Comparison of ENCODE assay signal across 8 mouse cellular contexts in the genomic region with DNA sequence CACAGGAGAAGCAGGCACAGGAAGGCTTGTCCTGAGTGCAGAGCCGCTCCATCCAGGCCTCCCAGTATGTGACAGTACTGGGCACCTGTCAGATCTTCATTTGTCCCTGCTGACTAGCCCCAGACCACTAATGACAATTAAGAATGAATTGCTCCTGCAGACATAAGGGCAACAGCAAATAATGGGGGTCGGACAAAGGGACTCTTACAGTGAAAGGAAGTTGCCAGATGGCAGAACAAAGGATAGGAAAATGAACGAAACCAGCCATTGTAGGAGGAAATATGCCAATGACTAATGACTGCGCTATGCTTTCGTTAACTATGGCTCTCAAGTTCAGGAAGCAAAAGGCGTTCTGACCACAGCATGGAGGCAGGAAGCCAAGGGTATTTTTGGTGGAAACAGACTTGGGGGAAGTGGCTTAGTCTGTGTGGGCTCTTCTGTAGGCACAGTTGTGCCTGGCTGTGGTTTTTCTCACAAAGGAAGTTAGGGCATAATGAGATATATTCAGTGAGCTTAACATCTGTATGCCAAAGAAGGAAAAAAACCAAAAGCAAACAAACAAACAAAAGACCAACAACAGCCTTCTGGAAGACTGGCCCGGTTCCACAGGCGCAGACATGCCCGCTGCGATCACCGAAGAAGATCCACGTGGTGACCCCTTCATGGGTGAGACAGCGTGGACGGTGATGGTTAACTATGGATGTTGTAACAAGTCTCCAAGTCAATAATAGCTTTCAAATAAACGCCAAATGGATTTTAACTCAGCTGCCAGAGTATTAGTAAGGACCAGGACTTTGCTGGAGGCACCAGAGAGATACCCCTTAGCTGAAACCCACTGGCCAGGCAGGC. TPM values are rescaled to one million over a fixed set of nuclear protein-coding genes. Genes with fewer than 3 reads are reported as not detected.
DNase-seq lines count a peak whose midpoint lies in the region; ATAC-seq lines count a peak whose summit lies in the region.

No protein-coding gene starts in this region.

- H3K4me1 ChIP-seq in heart, embryonic 12.5 days (replicated peaks), result peaks cover 20% of the 10 kb centered on the region
- peaks cover 88% of the 10 kb centered on the region for H3K4me1 ChIP-seq in megakaryocyte, embryonic 14.5 days
- peaks cover 17% of the 10 kb centered on the region for H3K4me1 ChIP-seq in stomach, embryonic 14.5 days (ENCODE audit: control insufficient read depth, insufficient read depth, low read length)

- 0 out of 2 replicates have a peak overlapping the region, but pooled peaks have one; percentile 13 for H3K4me2 ChIP-seq in heart, embryonic 12.5 days
- no peak overlapping the region for H3K4me2 ChIP-seq in stomach, embryonic 14.5 days (replicated peaks; ENCODE audit: low read depth, low read length)

- H3K36me3 ChIP-seq in heart, embryonic 12.5 days, result peaks cover 15% of the 10 kb centered on the region
- peaks cover 34% of the 10 kb centered on the region for H3K36me3 ChIP-seq in megakaryocyte, embryonic 14.5 days (replicated peaks; ENCODE audit: low read length)
- peaks cover 6% of the 10 kb centered on the region for H3K36me3 ChIP-seq in stomach, embryonic 14.5 days (ENCODE audit: control insufficient read depth, insufficient read depth, low read length)

- no peaks in the 10 kb centered on the region for H3K27me3 ChIP-seq in heart, embryonic 12.5 days (replicated peaks)
- H3K27me3 ChIP-seq in megakaryocyte, embryonic 14.5 days (replicated peaks), result no peaks in the 10 kb centered on the region
- H3K27me3 ChIP-seq in stomach, embryonic 14.5 days (ENCODE audit: control insufficient read depth, insufficient read depth, low read length), result no peaks in the 10 kb centered on the region

- WGBS in heart, embryonic 12.5 days, result 77% methylated on average over 15 of the region's 15 CpGs
- WGBS in stomach, embryonic 14.5 days, result 76% methylated on average over 15 of the region's 15 CpGs

- H3K9ac ChIP-seq in heart, embryonic 12.5 days, result no peak overlapping the region
- no peak overlapping the region for H3K9ac ChIP-seq in stomach, embryonic 14.5 days (replicated peaks; ENCODE audit: low read depth, low read length)

- H3K4me3 ChIP-seq in heart, embryonic 12.5 days, result no peak overlapping the region
- H3K4me3 ChIP-seq in megakaryocyte, embryonic 14.5 days (replicated peaks), result peak overlapping the region; percentile 89
- H3K4me3 ChIP-seq in stomach, embryonic 14.5 days (ENCODE audit: low read depth, low read length), result no peak overlapping the region

- DNase-seq in cerebellum, adult 11-12 months, result peak; percentile 23
- no peak for DNase-seq in cerebellum, postnatal 14 days
- peak; percentile 56 for DNase-seq in c-Kit-positive CD71-negative TER-119-negative erythroid progenitor cells, embryonic 14.5 days (ENCODE audit: low read depth)
- peak; percentile 58 for DNase-seq in kidney, postnatal 10 days

- H3K9me3 ChIP-seq in heart, embryonic 12.5 days (replicated peaks), result no peaks in the 10 kb centered on the region
- 0 out of 2 replicates have a peak, but pooled peaks cover 5% of the 10 kb centered on the region for H3K9me3 ChIP-seq in megakaryocyte, embryonic 14.5 days
- H3K9me3 ChIP-seq in stomach, embryonic 14.5 days (ENCODE audit: control insufficient read depth, low read depth, low read length), result no peaks in the 10 kb centered on the region

- peak overlapping the region; percentile 52 for H3K27ac ChIP-seq in heart, embryonic 12.5 days (ENCODE audit: poor library complexity, severe bottlenecking)
- peak overlapping the region; percentile 68; the same call in 1 of the 2 replicates for H3K27ac ChIP-seq in stomach, embryonic 14.5 days (ENCODE audit: low read length)

- 0 out of 2 replicates have a peak, but pooled peaks have one; percentile 12 for ATAC-seq in heart, embryonic 12.5 days (ENCODE audit: insufficient number of reproducible peaks, low FRiP score)
- ATAC-seq in stomach, embryonic 14.5 days (ENCODE audit: insufficient number of reproducible peaks, insufficient read depth, low FRiP score, low read depth), result no peak
- no peak for ATAC-seq in cerebellum, adult (ENCODE audit: insufficient number of reproducible peaks, low FRiP score, low TSS enrichment)

RNA-seq across cellular contexts. Expression of gene Hacl1, which starts 28.8 kb away (rescaled TPM):
- 7.9 and 13.2 TPM in 2 replicates for polyA plus RNA-seq in heart, embryonic 12.5 days (2016; fragmentation: Nextera tagmentation; extraction: Ambion mirVana)
- polyA plus RNA-seq in megakaryocyte, embryonic 14.5 days (2012; ENCODE audit: insufficient read depth, low replicate concordance), result 2.9 TPM in 1 of 2 replicates, not detected in the other
- 11.1 and 16.5 TPM in 2 replicates for polyA plus RNA-seq in stomach, embryonic 14.5 days (2014; fragmentation: Nextera tagmentation; extraction: Ambion mirVana)

RNA-seq across cellular contexts. Expression of gene Btd, which starts 29.0 kb away (rescaled TPM):
- polyA plus RNA-seq in heart, embryonic 12.5 days (2016; fragmentation: Nextera tagmentation; extraction: Ambion mirVana), result 23.1 and 27.8 TPM in 2 replicates
- 2.2 and 10.5 TPM in 2 replicates for polyA plus RNA-seq in megakaryocyte, embryonic 14.5 days (2012; ENCODE audit: insufficient read depth, low replicate concordance)
- 33.7 and 35.3 TPM in 2 replicates for polyA plus RNA-seq in stomach, embryonic 14.5 days (2014; fragmentation: Nextera tagmentation; extraction: Ambion mirVana)

RNA-seq across cellular contexts. Expression of gene Gm49387, which starts 29.2 kb away (rescaled TPM):
- 0.10 and 3.7 TPM in 2 replicates for polyA plus RNA-seq in heart, embryonic 12.5 days (2016; fragmentation: Nextera tagmentation; extraction: Ambion mirVana)
- not detected in 2 replicates for polyA plus RNA-seq in megakaryocyte, embryonic 14.5 days (2012; ENCODE audit: insufficient read depth, low replicate concordance)
- 2.8 TPM in 1 of 2 replicates, not detected in the other for polyA plus RNA-seq in stomach, embryonic 14.5 days (2014; fragmentation: Nextera tagmentation; extraction: Ambion mirVana)

Comparison
In these comparisons a context has a peak if more than half of its experiments do, and no peak if none do; other contexts are left out.
1. DNase-seq: peak in cerebellum, adult 11-12 months (single experiment), c-Kit-positive CD71-negative TER-119-negative erythroid progenitor cells, embryonic 14.5 days (single experiment) and kidney, postnatal 10 days (single experiment); none in cerebellum, postnatal 14 days (0 of 2).